Mouse (Mus musculus): ENCODE measurements around the gene Rab3il1.

DNA sequence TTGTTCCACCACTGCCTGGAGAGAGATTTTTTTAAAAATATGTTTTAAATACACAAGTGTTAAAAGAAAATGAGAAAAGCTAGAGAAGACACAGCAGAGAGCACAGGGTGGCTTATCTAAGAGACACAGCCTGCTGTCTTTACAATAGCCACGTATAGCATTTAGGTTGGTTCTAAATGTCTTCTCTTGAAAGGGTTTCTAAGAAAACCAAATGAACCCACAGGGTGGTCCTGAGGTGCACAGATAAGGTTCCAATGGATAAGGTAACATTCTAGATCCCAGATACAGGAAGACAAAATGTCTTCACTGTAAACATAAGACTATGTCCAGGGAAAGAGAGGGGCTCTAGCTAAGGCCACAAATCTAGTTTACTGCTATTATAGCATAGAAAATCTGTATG lies 46.0 kb upstream of the Rab3il1 start:
- TF ChIP-seq EP300 (IDR thresholded peaks at IDR 0.05; ENCODE audit: low read depth) (0 out of 2 replicates have a peak, but pooled peaks have one; percentile 66), CTCF (IDR thresholded peaks at IDR 0.05; ENCODE audit: low read depth) (no peak)

All from liver, postnatal 0 days (tissue).